Mouse (Mus musculus): ENCODE measurements around the gene Rhox7a.
"Not testable (repeated sequence)": the region's sequence is repeated elsewhere in the genome, so short reads cannot be mapped to it uniquely, and the experiment has no call there.

Rhox7a gene

DNA sequence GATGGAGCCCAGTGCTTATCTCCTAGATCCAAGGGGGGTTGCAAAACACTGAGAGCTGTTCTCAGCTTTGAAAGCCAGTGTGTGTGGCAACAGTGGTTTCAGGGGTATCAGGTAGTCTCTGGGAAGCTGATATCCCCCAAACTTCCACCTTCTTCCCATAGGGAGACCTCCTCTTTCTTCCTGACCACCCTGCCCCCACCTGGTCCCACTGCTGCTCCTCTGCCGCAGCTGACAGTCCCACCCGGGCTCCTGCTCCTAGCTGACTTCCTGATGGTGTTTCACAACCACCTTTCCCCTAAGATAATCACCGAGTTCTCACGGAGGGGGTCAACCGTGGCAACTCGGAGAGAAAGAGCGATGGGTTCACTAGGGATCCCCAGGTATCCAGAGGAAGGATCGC is at the start of gene Rhox7a:
Gene Rhox7a (plus strand): TSS at position 301 of the 400 bp plus-strand sequence.
- not testable (repeated sequence) for ATAC-seq (ENCODE audit: low TSS enrichment)

DNA sequence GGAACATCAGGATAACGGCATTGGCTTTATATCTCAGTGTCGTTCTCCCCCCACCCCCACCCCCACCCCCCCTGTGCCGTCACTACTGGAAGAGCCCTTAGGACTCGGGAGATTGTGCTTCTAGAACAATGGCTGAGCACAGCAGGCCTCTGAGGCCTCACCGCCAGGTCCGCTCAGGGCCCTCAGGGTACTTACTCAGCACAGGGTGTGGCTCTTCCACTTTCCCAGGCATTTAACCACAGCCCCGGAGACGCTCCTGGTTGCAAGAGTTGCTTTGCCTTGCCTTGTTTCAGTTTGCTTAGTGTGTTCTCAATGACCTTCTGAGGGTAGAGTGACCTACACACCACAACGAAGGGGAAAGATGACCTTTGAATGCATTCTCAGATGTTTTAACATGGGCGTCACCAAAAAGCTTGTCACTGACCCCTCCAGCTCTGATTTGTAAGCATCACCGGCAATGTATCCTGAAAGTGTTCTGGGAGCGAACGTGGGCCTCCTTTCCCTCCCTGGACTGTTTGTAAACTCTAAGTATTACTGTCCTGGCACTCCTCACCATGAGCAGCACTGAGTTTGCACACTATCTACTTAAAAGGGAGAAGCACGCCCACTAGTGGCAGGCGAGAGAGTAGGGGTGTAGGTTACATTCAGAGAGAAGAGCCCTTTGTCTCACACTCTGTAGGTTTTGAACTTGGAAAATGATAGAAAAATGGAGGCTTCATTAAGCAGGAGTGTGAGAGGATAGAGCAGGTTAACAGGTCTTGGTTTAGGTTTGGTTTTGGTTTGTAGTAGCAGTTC is 24.0 kb upstream of the Rhox7a start:
- no peak for ATAC-seq (ENCODE audit: low TSS enrichment)

DNA sequence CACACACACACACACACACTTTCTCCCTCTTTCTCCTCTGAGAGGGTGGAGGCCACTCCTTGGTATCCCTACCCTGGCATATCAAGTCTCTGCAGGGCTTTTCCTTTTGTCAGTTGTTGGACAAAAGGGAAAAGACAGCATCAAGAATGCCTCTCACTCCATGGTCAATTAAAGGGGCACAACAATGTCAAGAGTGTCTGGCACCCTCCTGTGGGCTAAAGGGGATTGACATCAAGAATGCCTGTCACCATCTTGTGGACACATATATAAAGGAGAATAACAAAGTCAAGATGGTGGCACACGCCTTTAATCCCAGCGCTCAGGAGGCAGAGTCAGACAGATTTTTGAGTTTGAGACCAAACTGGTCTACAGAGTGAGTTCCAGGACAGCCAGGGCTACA is 22.1 kb upstream of the Rhox7a start:
- ATAC-seq (ENCODE audit: low TSS enrichment), result no peak

DNA sequence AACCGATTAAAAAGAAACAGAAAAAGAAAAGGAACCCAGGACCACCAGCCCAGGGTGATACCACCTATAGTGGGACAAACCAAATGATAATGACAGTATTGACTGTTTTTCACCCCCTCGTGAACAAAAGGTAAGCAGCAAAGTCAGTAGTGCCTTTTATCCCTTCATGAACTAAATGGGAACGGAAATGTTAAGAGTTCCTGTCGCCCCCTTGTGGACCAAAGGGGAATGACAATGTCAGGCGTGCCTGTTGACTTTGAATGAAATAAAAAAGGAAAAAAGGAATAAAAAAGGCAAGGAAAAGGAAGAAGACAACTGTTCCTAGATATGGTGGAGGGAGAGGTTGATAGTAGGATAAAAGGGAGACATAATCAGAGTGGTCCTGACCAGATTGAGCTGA is 20.3 kb upstream of the Rhox7a start:
- ATAC-seq (ENCODE audit: low TSS enrichment), result no peak

DNA sequence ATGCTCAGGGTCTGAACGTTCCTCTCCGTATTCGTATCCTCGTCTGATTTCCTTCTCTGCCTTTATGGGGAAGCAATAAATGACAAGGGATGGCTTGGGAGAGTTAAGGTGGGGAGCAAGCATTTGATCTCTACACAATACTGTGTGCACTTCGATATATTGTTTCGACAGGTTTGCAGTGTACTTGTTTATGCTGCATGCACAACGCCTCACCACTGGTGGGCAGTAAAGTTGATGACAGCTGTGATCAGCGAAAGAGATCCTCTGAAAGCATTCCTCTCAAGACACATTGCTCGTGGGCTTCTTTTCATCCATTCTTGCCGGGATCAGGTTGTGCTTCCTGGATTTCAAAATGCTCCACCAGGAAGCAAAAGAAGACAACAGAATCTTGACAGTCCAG is 15.8 kb upstream of the Rhox7a start:
- ATAC-seq (ENCODE audit: low TSS enrichment), result no peak

DNA sequence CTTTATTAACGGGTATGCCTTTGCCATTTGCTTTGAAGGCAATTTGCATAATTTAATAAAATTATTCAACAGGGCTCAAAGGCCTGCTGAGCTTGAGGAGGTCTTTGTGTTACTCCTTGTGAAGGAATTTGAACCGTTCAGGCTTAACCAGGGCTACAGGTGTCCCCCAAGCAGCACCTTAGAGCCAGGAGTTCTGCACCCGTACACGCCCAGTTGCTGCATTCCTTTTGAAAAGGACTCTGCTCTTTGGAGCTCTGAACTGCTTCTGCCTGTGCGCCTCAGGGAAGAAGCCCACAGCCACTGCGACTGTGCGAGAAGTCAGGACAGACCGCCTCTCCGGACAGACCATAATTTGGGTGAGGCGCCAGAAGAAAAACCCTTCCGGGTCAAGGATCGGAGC is 4.9 kb upstream of the Rhox7a start, which contains the start of gene Rhox6:
Gene Rhox6 (plus strand): TSS at position 301 of the 400 bp plus-strand sequence.
- ATAC-seq (ENCODE audit: low TSS enrichment), result not testable (repeated sequence)

DNA sequence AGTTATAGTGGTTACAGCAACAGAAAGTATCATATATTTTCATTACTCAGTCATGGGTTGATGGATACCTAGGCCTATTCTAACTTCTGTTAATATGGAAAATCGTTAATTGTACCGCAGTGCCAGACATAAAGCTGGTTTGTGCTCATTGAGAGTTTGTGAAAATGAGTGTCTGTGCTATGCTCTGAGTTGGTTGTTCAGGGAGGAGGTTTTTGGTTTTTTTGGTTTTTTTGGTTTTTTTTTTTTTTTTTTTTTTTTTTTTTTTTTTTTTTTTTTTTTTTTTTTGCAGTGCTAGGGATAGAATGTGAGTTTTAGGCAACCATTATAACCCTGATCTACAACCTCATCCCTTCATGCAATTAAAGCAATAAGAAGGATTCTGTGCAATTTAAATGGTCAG is 40.2 kb downstream of the Rhox7a start:
- no peak for ATAC-seq (ENCODE audit: low TSS enrichment)

DNA sequence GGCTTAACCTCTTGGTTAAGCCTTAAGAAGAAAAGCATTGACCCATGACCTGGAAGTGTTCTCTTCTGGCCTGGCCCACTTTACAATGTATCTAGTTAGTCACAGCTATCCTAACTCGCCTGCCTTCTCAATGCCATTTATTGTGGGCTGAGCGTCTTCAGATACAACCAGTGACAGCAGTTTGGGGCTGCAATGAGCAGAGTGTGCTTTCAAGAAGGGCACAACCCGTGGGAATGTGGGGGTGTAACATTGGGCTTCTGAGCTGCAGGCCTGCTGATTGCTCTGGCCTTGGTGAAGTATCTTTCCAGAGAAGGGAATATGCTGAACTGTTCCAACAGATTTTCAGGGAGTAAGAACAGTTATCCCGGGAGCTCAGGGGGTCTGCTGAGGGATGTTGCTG is 47.4 kb downstream of the Rhox7a start, which contains the start of gene Rhox8:
Gene Rhox8 (minus strand): TSS at position 101 of the 400 bp plus-strand sequence.
- no peak for ATAC-seq (ENCODE audit: low TSS enrichment)

Measured in frontal cortex, adult (tissue).